Mouse (Mus musculus): ENCODE results near the gene Fgg. TPM values are rescaled to one million over a fixed set of nuclear protein-coding genes. Genes with fewer than 3 reads are reported as not detected.

Fgg gene
- 0.17 and 0.23 TPM in 2 replicates for polyA plus RNA-seq (2014; fragmentation: Nextera tagmentation; extraction: Ambion mirVana)

- Histone ChIP-seq H3K36me3 (ENCODE audit: control insufficient read depth, insufficient read depth, low read length) (no peaks in the 10 kb centered on the region), H3K9ac (ENCODE audit: low read length) (no peak within 1 kb of the TSS), H3K27me3 (ENCODE audit: control insufficient read depth, insufficient read depth, low read length) (no peaks in the 10 kb centered on the region), H3K4me3 (ENCODE audit: low read depth, low read length) (no peak within 1 kb of the TSS), H3K4me1 (ENCODE audit: control insufficient read depth, insufficient read depth, low read length) (no peaks in the 10 kb centered on the region), H3K27ac (ENCODE audit: low read depth, low read length) (no peak within 1 kb of the TSS), H3K9me3 (ENCODE audit: control insufficient read depth, low read length) (no peaks in the 10 kb centered on the region), H3K4me2 (ENCODE audit: low read depth) (no peak within 1 kb of the TSS)
- DNase-seq (ENCODE audit: low spot score) = no peak
- WGBS = 53% methylated on average over 7 of the region's 7 CpGs
- ATAC-seq (ENCODE audit: insufficient read depth, low FRiP score, low TSS enrichment) = no peak
Observed at GRCm38 (mm10) chr3:83007557-83007956, at the start of gene Fgg. Fgg (plus strand) TSS chr3:83007724.

DNA sequence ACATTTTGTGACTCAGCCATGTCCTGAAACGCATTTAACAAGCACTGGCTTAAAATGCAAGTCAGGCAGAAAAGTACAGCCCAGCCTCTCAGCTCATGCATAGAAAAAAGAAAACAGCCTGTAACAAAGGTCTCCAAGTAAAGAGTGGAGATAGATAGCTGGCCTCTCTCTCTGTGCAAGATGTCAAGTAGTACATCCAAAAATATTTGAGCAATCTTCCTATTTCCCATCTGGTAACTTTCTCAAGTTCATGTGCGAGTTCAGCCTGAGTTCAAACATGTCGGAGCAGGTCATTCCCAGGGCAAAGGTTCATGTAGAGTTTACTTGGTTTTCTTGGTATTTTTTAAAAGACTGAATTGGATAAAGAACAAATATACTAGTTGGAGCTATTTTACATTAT, 36.5 kb upstream of the Fgg start:
- H3K27me3 ChIP-seq (ENCODE audit: control insufficient read depth, insufficient read depth, low read length) = no peaks in the 10 kb centered on the region
- H3K4me3 ChIP-seq (ENCODE audit: low read depth, low read length) = no peak overlapping the region
- H3K27ac ChIP-seq (ENCODE audit: low read depth, low read length) = no peak overlapping the region
- no peaks in the 10 kb centered on the region for H3K9me3 ChIP-seq (ENCODE audit: control insufficient read depth, low read length)
- DNase-seq (ENCODE audit: low spot score) (no peak), ATAC-seq (ENCODE audit: insufficient read depth, low FRiP score, low TSS enrichment) (no peak)
- no peaks in the 10 kb centered on the region for H3K4me1 ChIP-seq (ENCODE audit: control insufficient read depth, insufficient read depth, low read length)
- H3K4me2 ChIP-seq (ENCODE audit: low read depth) = no peak overlapping the region
- WGBS = 73% methylated on average over 3 of the region's 3 CpGs
- H3K9ac ChIP-seq (ENCODE audit: low read length) = no peak overlapping the region
- H3K36me3 ChIP-seq (ENCODE audit: control insufficient read depth, insufficient read depth, low read length) = no peaks in the 10 kb centered on the region

DNA sequence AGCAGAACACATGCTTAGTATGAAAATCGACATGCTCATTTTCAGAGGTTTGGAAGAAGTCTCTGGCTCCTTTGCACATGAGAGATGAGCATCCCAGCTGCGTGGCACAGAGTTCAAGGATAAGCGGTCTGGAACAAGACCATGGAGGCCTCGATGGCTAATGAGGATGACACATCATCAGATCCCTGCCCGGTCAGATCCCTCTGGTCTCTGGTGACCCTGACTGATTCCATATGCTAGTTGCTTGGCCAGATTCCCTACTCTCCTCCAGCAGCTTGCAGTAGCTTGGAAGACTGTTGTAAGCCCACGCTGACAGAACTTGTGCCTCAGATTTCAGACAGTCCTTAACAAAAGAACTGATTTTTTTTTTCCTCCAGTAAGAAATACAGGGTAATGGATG, 26.7 kb upstream of the Fgg start:
- no peaks in the 10 kb centered on the region for H3K27me3 ChIP-seq (ENCODE audit: control insufficient read depth, insufficient read depth, low read length)
- H3K36me3 ChIP-seq (ENCODE audit: control insufficient read depth, insufficient read depth, low read length) = no peaks in the 10 kb centered on the region
- no peak overlapping the region for H3K4me2 ChIP-seq (ENCODE audit: low read depth)
- H3K4me1 ChIP-seq (ENCODE audit: control insufficient read depth, insufficient read depth, low read length) = no peaks in the 10 kb centered on the region
- no peaks in the 10 kb centered on the region for H3K9me3 ChIP-seq (ENCODE audit: control insufficient read depth, low read length)
- H3K27ac ChIP-seq (ENCODE audit: low read depth, low read length) = no peak overlapping the region
- 88% methylated on average over 6 of the region's 6 CpGs for WGBS
- ATAC-seq (ENCODE audit: insufficient read depth, low FRiP score, low TSS enrichment) (no peak), DNase-seq (ENCODE audit: low spot score) (no peak)
- H3K9ac ChIP-seq (ENCODE audit: low read length) = no peak overlapping the region
- no peak overlapping the region for H3K4me3 ChIP-seq (ENCODE audit: low read depth, low read length)

GRCm38 (mm10) chr3:82981861-82982260, 25.7 kb upstream of the Fgg start:
- Histone ChIP-seq H3K27ac (ENCODE audit: low read depth, low read length) (no peak overlapping the region), H3K4me3 (ENCODE audit: low read depth, low read length) (no peak overlapping the region), H3K9ac (ENCODE audit: low read length) (no peak overlapping the region), H3K27me3 (ENCODE audit: control insufficient read depth, insufficient read depth, low read length) (no peaks in the 10 kb centered on the region), H3K36me3 (ENCODE audit: control insufficient read depth, insufficient read depth, low read length) (no peaks in the 10 kb centered on the region), H3K9me3 (ENCODE audit: control insufficient read depth, low read length) (no peaks in the 10 kb centered on the region), H3K4me2 (ENCODE audit: low read depth) (no peak overlapping the region), H3K4me1 (ENCODE audit: control insufficient read depth, insufficient read depth, low read length) (no peaks in the 10 kb centered on the region)
- ATAC-seq (ENCODE audit: insufficient read depth, low FRiP score, low TSS enrichment) (no peak), DNase-seq (ENCODE audit: low spot score) (no peak)
- WGBS = 90% methylated on average over 8 of the region's 8 CpGs

GRCm38 (mm10) chr3:82984840-82985239, 22.7 kb upstream of the Fgg start:
- DNase-seq (ENCODE audit: low spot score) = no peak
- H3K9ac ChIP-seq (ENCODE audit: low read length) = no peak overlapping the region
- WGBS = 80% methylated on average over 2 of the region's 2 CpGs
- H3K9me3 ChIP-seq (ENCODE audit: control insufficient read depth, low read length) = no peaks in the 10 kb centered on the region
- no peaks in the 10 kb centered on the region for H3K4me1 ChIP-seq (ENCODE audit: control insufficient read depth, insufficient read depth, low read length)
- H3K27me3 ChIP-seq (ENCODE audit: control insufficient read depth, insufficient read depth, low read length) = no peaks in the 10 kb centered on the region
- H3K4me2 ChIP-seq (ENCODE audit: low read depth) = no peak overlapping the region
- H3K4me3 ChIP-seq (ENCODE audit: low read depth, low read length) = no peak overlapping the region
- ATAC-seq (ENCODE audit: insufficient read depth, low FRiP score, low TSS enrichment) = no peak
- H3K27ac ChIP-seq (ENCODE audit: low read depth, low read length) = no peak overlapping the region
- no peaks in the 10 kb centered on the region for H3K36me3 ChIP-seq (ENCODE audit: control insufficient read depth, insufficient read depth, low read length)

GRCm38 (mm10) chr3:82991963-82992362, 15.6 kb upstream of the Fgg start:
- Histone ChIP-seq H3K9me3 (ENCODE audit: control insufficient read depth, low read length) (no peaks in the 10 kb centered on the region), H3K4me3 (ENCODE audit: low read depth, low read length) (no peak overlapping the region), H3K4me2 (ENCODE audit: low read depth) (no peak overlapping the region), H3K4me1 (ENCODE audit: control insufficient read depth, insufficient read depth, low read length) (no peaks in the 10 kb centered on the region; the same call in 1 of the 2 replicates), H3K9ac (ENCODE audit: low read length) (no peak overlapping the region), H3K27me3 (ENCODE audit: control insufficient read depth, insufficient read depth, low read length) (no peaks in the 10 kb centered on the region), H3K36me3 (ENCODE audit: control insufficient read depth, insufficient read depth, low read length) (no peaks in the 10 kb centered on the region), H3K27ac (ENCODE audit: low read depth, low read length) (no peak overlapping the region)
- no peak for ATAC-seq (ENCODE audit: insufficient read depth, low FRiP score, low TSS enrichment)
- DNase-seq (ENCODE audit: low spot score) = no peak
- WGBS = 82% methylated on average over 12 of the region's 12 CpGs

DNA sequence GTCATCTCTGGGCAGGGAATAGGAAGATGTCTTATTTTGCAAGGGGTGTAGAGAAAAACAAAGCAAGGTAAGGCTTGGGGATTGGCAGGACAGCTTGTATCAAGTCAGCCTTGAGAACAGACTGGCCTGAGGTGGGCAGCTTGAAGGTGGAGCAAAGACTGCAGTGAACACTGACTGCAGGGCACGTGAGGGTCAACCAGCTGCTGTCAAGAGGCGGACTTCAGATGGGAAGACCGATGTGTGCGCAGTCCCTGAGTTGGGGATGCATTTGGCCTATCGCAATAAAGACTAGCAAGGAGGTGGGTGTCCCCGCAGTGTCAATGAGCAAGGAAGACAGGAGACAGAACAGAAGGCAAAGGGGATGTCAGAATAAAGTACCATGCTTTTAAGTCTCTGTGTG, 14.6 kb upstream of the Fgg start:
- ATAC-seq (ENCODE audit: insufficient read depth, low FRiP score, low TSS enrichment) (no peak), DNase-seq (ENCODE audit: low spot score) (no peak)
- WGBS = 88% methylated on average over 6 of the region's 6 CpGs
- no peak overlapping the region for H3K4me3 ChIP-seq (ENCODE audit: low read depth, low read length)
- H3K36me3 ChIP-seq (ENCODE audit: control insufficient read depth, insufficient read depth, low read length) = no peaks in the 10 kb centered on the region
- no peak overlapping the region for H3K4me2 ChIP-seq (ENCODE audit: low read depth)
- H3K27ac ChIP-seq (ENCODE audit: low read depth, low read length) = no peak overlapping the region
- H3K27me3 ChIP-seq (ENCODE audit: control insufficient read depth, insufficient read depth, low read length) = no peaks in the 10 kb centered on the region
- H3K9ac ChIP-seq (ENCODE audit: low read length) = no peak overlapping the region
- H3K9me3 ChIP-seq (ENCODE audit: control insufficient read depth, low read length) = no peaks in the 10 kb centered on the region
- H3K4me1 ChIP-seq (ENCODE audit: control insufficient read depth, insufficient read depth, low read length) = no peaks in the 10 kb centered on the region; the same call in 1 of the 2 replicates

DNA sequence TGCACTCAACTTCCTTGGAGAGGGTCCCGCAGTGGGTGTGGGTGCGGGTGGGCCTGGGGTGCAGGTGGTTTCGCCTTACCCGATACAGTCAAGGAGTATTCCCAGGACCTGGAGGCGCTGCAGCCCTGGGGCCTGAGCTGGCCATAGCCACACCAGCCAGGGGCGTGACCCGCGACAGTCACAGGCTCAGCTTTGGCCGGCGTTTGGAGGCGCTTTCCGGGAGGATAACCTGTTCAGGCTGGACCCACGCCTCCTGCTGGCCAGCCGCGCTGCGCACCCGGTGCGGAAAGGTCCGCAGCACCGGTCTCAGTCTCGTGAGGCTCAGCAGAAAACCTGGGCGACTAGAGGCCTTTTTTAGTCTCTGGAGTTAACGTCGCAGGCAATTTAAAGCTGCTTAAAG, 12.2 kb upstream of the Fgg start:
- no peak overlapping the region for H3K27ac ChIP-seq (ENCODE audit: low read depth, low read length)
- WGBS = 3% methylated on average over 24 of the region's 24 CpGs
- no peaks in the 10 kb centered on the region; the same call in 1 of the 2 replicates for H3K4me1 ChIP-seq (ENCODE audit: control insufficient read depth, insufficient read depth, low read length)
- no peaks in the 10 kb centered on the region for H3K9me3 ChIP-seq (ENCODE audit: control insufficient read depth, low read length)
- H3K4me2 ChIP-seq (ENCODE audit: low read depth) = peak overlapping the region; percentile 51
- H3K4me3 ChIP-seq (ENCODE audit: low read depth, low read length) = peak overlapping the region; percentile 18; the same call in 1 of the 2 replicates
- H3K36me3 ChIP-seq (ENCODE audit: control insufficient read depth, insufficient read depth, low read length) = no peaks in the 10 kb centered on the region
- DNase-seq (ENCODE audit: low spot score) (peak; percentile 81), ATAC-seq (ENCODE audit: insufficient read depth, low FRiP score, low TSS enrichment) (peak; percentile 73)
- H3K9ac ChIP-seq (ENCODE audit: low read length) = no peak overlapping the region
- H3K27me3 ChIP-seq (ENCODE audit: control insufficient read depth, insufficient read depth, low read length) = no peaks in the 10 kb centered on the region

GRCm38 (mm10) chr3:82996656-82997055, 10.9 kb upstream of the Fgg start:
- no peaks in the 10 kb centered on the region for H3K9me3 ChIP-seq (ENCODE audit: control insufficient read depth, low read length)
- H3K36me3 ChIP-seq (ENCODE audit: control insufficient read depth, insufficient read depth, low read length) = no peaks in the 10 kb centered on the region
- 75% methylated on average over 3 of the region's 3 CpGs for WGBS
- ATAC-seq (ENCODE audit: insufficient read depth, low FRiP score, low TSS enrichment) (no peak), DNase-seq (ENCODE audit: low spot score) (no peak)
- H3K4me1 ChIP-seq (ENCODE audit: control insufficient read depth, insufficient read depth, low read length) = no peaks in the 10 kb centered on the region; the same call in 1 of the 2 replicates
- no peak overlapping the region for H3K4me3 ChIP-seq (ENCODE audit: low read depth, low read length)
- no peak overlapping the region for H3K4me2 ChIP-seq (ENCODE audit: low read depth)
- no peak overlapping the region for H3K27ac ChIP-seq (ENCODE audit: low read depth, low read length)
- H3K27me3 ChIP-seq (ENCODE audit: control insufficient read depth, insufficient read depth, low read length) = no peaks in the 10 kb centered on the region
- H3K9ac ChIP-seq (ENCODE audit: low read length) = no peak overlapping the region

Measured in neural tube, embryonic 11.5 days (tissue).